Mouse (Mus musculus): Measurements from ENCODE around the gene Mydgf.

GRCm38 (mm10) chr17:56163523-56164102 is 20.1 kb downstream of the Mydgf start:
- TF ChIP-seq CTCF (IDR thresholded peaks at IDR 0.05; ENCODE audit: extremely low read depth, insufficient read depth, insufficient read length, insufficient replicate concordance) (no peak), POLR2A (IDR thresholded peaks at IDR 0.05; ENCODE audit: low read depth, low read length) (no peak; the same call in 1 of the 2 replicates)
